Mouse (Mus musculus) right cerebral cortex, postnatal 25 days (tissue): ENCODE results near the gene Pxmp4.

Source experiments
- DNase-seq: peaks from one replicate; pipeline ENCODE4 v3.0.0; 2022

Pxmp4 gene

DNA sequence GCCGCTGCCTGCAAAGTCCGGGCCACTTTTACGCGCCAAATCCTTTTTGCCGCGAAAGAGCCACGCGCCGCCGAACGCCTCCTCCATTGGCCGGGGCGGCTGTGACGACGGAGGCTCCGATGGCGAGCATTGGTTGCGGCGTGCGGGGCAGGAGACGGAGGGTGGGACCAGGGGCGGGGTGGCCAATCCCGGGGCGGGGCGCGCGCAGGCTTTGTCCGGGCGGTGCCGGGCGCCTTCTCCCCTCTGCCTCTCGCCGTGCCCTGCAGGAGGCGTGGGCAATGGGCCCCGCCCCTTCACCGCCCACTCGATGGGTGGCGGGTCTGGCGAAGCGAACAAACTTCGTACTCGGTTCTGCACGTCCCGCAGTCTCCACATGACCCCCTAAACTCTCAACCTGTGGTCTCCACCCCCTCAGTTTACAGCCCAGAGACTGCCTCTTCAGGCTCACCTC, 33.6 kb downstream of the Pxmp4 start, which contains the start of gene E2f1:
TSS of gene E2f1 (minus strand) at position 57 of the 451 bp plus-strand sequence.
- DNase-seq: peak; percentile 95

- peak; percentile 78 for DNase-seq
Measured at GRCm38 (mm10) chr2:154569071-154569748, 34.3 kb downstream of the Pxmp4 start.

- peak; percentile 2 for DNase-seq
Measured at GRCm38 (mm10) chr2:154568329-154569070, 35.0 kb downstream of the Pxmp4 start.

DNA sequence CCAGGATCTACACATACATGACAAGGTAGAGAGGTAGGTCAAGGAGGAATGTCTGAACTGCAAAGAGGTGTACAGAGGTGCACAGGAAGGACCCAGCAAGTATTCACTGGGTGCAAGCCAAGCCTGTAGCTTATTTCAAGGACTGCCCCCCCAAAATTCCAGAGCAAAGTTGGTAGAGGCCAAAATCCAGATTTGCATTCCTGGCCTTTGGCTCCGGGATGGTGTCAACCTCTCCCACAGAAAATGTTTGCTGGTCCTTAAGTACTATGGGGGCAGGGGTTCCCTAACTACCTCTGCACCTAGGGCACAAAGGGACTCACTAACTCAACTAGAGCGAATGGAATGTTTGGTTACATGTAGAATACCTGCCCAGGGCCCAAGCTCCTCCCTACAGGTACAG, 35.7 kb downstream of the Pxmp4 start:
- DNase-seq: no peak

DNA sequence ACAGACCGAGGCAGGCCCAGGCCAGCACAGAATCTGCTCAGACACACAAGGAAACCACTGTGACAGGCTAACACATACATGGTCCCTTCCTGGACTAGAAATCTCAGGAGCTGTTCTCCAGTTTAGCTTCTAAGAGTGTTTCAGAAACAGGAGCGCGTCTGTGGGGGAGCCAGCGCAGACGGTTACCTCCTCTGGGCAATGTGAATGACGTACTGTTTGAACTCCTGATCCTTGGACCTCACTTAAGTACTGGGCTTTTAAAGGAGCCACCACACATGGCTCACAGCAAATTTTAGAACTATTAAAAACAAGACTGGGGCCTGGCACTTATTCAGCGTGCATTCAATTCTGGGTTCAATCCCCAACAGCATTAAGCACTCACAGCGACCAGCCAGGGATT, 36.9 kb downstream of the Pxmp4 start:
- DNase-seq: no peak

DNA sequence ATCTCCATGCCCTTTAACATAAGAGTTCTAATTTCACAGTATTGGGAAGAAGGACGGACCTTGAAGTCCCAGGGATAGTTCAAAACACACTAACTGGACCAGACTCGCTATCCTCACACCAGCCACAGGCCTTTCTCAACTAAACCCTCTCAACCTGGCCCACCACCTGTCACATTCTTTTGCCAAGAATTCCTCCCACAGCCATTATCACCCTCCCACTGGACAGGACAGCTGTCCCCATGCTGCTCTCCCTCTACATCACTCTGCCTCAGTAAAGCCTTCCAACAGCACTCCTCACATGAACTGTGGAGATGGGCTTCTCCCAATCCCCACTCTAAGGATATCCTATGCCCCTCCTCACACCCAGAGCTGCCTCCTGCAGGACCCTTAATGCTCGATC, 37.9 kb downstream of the Pxmp4 start:
- no peak for DNase-seq

GRCm38 (mm10) chr2:154563612-154564170, 39.8 kb downstream of the Pxmp4 start:
- no peak for DNase-seq

DNA sequence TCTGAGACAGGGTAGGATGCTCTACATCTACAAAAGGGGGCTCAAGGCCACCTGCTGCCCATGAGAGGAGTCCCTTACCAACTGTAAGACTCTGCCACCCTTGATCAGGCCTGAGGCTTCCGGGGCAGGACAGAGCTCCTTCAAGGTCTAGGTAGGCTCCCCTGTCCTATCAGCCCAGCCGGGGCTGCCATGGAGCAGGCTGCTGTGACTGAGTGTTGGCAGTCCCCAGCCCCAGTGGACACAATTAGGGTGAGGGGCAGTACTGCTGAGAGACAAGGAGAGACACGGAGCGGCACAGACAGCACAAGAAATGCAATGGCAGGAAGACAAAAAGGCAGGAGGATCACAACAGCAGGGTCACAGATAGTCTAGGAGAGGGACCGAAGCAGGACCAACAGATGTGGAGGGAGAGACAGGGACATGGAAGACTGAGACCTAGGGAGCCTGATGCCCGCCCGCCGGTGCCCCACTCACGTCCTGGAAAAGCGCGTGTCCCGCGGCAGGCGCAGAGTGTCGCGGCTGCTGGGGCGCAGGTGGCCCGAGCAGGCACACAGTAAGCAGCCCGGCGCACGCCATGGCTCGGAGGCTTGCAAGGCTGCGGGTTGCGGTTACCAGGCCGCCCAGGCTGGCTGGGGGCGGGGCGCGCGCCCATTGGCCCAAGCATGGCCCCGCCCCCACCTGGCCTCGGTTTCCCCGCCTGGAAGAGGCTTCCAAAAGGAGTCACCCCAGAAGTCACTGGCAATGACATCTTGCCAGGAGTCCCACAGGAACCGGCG, 45.1 kb downstream of the Pxmp4 start, which contains the start of gene Necab3:
TSS of gene Necab3 (minus strand) at position 627 of the 776 bp plus-strand sequence.
- DNase-seq: peak; percentile 68

- peak; percentile 50 for DNase-seq
Measured at GRCm38 (mm10) chr2:154557184-154557832, 46.2 kb downstream of the Pxmp4 start.

GRCm38 (mm10) chr2:154555235-154555634, 48.3 kb downstream of the Pxmp4 start:
- DNase-seq: peak; percentile 64

GRCm38 (mm10) chr2:154552424-154552907, 51.0 kb downstream of the Pxmp4 start:
- DNase-seq: peak; percentile 66

GRCm38 (mm10) chr2:154551927-154552326, 51.6 kb downstream of the Pxmp4 start:
- no peak for DNase-seq

DNA sequence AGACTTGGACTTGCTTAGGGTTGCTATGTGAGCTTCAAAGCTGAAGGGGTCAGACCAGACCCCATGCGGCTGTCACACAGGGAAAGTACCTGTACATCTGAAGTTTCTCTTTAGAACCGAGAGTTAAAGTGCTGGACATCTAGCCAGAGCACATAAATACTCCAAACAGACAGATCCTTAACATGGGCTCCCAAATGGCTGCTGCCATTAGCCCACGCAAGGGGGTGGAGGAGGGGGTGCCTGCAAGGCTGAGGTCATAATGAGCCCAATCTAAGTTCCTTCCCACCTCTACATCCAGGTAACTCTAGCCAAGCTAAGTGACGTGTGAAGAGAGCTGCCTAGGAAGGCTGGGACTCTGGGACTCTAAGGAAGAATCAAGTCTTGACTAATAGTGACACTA, 52.0 kb downstream of the Pxmp4 start, which contains the start of gene Actl10:
TSS of gene Actl10 (plus strand) at position 301 of the 400 bp plus-strand sequence.
- no peak for DNase-seq

GRCm38 (mm10) chr2:154550937-154551336, 52.6 kb downstream of the Pxmp4 start:
- no peak for DNase-seq

DNA sequence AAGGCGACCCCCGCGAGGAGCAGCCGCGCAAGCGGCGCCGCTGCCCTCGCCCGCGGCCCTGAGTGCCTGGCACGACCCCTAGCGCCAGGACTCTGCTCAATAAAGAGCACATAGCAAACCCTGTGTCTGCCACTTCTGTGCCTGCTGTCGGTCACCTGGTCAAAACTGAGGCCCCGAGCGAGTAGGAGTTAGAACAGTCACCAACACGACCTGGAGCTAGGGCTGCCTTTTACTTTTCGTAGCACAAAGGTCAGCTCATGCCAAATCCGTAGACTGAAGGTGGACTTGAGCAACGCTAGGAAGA, 53.7 kb downstream of the Pxmp4 start:
- no peak for DNase-seq

DNA sequence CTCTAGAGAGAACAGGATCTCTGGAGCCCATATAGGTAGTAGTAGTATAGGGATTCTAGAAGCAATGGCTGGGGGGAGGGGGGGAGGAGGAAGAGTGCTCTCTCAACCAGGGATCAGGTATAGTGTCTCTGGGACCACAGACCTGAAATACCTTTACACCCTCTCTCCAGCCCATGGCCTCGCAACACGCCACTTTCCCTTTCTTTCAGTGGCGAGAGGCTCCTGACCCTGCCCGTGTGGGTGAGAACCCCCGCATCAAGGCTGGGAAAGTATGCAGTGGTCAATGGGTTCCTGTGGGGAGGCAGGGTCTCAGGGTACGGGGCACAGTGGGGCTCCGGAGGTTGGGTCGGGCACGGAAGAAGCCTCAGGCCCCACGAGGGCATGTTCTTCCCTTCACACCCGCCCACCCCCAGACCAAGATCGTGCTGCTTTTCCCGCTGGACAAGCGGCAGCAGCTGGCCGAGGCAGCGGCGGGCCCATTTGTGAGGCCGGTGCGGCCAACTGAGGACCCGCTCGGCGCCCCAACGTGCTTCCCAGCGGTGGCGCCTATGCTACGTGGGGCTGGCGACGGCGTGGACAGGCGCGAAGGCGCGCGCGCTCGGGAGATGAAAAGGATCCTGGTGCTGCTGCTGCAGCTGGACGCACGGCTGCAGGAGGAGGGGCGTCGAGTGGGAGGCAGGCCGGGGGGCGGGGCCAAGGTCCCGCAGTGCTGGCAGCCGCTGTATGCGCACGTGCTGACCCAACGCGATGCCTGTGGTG, 54.2 kb downstream of the Pxmp4 start:
- peak; percentile 66 for DNase-seq

DNA sequence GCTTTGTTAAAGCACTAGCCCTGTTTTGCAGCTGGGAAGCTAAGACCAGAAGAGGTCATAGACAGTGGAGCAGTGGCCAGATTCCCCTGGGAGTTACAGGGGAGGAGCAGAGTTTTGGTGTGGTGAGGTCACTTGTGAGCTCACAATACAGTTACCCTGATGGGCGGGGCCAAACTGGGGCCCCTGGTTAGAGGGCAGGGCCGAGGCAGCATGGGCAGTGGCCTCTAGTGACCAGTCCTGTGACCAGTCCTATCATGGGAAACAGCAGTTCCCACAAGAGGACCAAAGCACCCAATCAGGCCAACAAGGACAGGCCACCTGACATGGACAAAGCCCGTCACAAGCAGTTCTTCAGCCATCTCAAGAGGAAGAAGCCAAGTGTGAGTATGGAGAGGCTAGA, 54.8 kb downstream of the Pxmp4 start:
- DNase-seq: no peak

DNA sequence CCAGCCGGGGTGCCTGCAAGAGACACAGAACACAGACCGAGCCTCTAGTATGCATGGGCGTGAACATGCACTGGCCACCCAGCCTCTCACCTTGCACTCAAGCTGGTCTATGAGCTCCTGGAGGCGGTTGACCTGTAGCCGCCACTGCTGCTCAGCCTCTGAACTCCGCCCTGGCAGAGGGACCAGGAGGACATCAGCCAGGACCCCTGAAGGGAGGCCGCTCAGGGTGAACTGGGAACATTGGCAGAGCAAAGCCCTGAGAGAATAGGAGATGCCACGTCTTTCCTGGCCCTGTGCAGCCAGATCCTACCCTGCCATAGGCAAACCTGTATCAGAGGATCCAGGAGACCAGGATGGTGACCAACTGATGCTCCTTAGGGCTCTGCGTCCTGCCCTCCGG, 56.8 kb downstream of the Pxmp4 start, which contains the start of gene 1700003F12Rik:
TSS of gene 1700003F12Rik (plus strand) at position 375 of the 400 bp plus-strand sequence.
- no peak for DNase-seq

- DNase-seq: peak; percentile 43
Measured at GRCm38 (mm10) chr2:154543567-154544347, 59.8 kb downstream of the Pxmp4 start.

DNA sequence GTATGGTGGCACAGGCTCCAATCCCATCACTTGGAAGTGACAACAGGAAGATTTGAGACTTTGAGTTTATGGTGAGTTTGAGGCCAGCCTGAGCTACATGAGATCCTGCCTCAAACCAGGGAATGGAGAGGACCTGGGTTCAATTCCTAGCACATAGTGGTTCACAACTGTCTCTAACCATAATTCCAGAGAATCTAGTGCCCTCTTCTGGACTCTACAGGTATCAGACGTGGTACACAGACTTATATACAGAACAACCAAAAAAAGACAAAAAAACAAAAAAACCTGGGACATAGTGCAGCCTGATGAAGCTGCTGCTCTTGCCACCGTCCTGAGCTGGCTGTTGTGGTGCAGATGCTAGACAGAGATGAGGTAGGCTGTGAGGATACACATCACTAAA, 61.9 kb downstream of the Pxmp4 start:
- DNase-seq: no peak

DNA sequence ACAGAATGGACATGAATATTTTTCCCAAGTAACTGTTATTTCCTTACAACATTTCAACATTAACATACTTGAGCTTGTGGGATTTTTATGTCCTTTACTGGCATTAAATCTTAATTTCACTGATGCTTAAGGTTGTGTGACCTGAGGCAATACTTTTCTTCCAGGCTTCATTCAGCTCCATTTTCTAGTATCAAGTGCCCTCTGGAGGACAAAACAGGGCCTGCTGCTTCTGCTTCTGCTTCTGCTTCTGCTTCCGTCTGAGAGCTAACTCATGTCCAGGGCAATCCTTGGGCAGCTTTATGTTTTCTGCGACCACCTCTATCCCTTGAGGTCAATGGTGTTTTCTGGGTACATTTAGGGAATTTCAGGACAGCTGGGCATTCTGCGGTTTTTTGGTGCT, 63.8 kb downstream of the Pxmp4 start:
- DNase-seq: no peak
